Mouse (Mus musculus) liver, adult (tissue): ENCODE results near the gene Galm.

Experiments
- GATA4 ChIP-seq: IDR thresholded peaks from 2 replicates; pipeline ENCODE4 v1.6.1; 2014; ENCODE audit warnings: mild to moderate bottlenecking, low read length; ENCODE audit not compliant: insufficient replicate concordance

Galm gene

DNA sequence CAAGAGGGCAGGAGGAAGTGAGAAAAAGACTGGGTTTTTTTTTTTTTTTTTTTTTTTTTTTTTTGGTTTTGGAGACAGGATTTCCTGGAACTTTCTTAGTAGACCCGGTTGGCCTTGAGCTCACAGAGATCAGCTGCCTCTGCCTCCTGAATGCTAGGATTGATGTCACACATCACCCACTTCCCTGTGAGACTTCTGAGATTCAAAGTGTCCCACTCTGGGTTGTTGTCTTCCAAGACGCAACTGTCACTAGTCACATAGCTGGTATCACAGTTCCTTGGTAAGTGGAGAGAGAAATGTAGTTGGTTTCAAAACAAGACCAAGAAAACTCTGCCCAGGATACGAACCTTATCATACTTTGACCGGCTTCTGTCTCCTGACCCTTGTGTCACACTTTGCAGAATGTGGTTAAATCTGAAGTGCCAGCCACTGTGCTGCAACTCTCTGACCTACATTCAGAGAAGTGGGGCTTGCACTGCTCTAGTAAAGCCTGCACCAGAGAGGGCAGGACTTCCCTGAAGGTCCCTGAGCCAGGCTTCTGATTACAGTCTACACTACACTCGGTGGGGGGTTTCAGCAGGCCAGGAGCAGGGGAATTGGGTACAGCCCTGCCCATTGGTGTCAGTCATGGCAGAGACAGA is 14.5 kb upstream of the Galm start:
- TF ChIP-seq GATA4 = no peak

DNA sequence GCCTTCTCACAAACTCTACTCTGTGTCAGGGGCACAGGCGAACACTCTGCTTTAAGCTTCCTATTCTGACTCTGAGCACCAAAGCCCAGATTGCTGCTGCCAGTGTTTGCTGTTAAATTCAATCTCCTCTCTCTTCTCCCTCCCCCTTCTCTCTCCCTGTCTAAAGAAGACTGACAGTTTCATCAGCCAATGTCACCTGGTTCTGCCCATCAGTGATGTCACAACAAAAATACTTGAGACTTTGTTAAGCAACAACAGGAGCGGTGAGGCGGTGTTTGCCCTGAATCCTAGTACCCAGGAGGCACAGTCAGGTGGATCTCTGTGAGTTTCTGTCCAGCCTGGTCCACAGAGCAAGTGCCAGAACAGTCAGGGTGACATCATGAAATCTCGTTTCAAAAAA is 13.8 kb upstream of the Galm start:
- TF ChIP-seq GATA4 = no peak

DNA sequence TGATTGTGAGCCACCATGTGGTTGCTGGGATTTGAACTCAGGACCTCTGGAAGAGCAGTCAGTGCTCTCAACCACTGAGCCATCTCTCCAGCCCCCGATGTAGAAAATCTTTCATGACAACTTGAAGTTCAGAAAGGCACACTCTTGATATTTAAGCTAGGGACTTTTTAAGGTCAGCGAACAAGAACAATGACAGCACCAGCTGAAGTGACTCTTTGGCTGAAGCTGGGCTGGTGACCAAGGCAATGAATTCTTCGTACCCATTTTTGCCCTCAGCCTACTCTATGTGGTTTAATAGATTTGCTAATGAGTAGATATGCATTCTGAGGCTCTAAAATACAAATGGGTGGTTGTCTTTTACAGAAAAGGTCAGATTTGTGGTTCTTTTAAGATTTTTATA is 6.9 kb upstream of the Galm start:
- no peak for TF ChIP-seq GATA4

DNA sequence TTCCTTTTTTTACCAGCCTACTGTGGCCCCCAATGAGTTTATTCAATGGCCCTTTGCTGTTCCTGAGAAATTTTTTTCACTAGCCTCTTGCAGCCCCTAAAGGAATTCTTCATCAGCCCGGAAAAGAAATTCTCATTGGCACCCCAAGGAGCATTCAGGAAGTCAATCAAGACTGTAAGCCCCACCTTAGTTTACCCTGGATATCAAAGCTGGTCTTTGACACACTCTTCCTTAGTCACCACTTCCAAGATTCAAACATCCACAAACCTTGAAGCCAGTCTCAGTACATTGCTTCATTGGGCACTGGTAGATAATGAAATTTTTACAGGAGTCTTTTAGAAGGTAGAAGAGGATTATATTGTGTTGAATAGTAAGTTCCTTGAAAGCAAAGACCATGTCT is 5.4 kb upstream of the Galm start:
- TF ChIP-seq GATA4 = no peak

DNA sequence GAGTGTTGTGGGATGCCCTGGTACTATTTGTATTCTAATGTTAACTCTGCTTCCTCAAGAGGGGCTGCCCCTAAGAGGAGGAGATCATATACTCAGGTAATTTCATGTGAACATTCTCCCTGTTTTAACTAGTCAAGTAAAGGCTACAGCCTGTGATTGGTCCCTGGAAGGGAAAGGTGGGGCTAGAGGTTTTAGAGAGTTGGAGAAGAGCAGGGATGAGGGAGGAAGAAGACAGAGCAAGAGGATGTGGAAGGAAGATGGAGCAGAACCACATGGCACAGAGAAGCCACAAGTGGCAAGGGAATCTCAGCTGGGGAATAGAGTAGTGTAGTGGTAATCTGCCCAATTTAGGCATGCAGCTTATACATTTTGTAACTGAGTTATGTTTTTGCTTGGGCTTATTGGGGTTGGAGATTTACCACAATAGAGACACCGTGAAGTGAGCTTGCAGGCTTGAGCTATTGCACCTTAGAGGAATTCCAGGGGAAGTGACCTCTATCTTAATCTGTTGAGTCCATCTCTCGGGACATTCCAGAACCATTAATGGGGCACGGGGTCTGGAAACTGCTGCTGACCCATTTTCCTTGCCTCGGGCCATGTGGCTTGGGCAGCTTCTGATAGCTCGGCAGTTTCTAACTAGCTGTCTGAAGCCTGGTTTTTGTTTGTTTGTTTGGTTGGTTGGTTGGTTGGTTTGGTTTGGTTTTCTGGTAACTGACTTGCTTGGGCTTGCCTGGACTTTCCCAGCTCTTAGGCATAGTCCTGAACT is 2.1 kb upstream of the Galm start:
- TF ChIP-seq GATA4 = no peak

DNA sequence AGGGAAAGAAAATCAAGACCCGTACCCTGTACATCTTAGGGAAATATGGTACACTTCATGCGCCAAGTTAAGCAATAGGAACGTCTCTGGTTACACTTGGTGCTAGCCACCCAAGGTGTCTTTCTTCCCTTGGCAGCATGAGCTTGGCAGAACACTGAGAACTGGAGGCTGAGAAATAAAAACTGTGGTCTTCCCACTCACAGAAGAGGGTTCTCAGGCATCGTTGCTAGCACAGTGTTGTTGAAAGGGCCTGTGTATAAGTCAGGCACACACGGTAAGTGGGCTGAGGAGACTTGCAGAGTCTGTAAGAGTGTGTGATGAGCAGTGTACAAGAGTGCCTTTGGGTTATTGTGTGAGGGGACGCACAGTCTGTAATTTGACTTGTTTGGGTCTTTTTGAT is 1.1 kb upstream of the Galm start:
- no peak for TF ChIP-seq GATA4

DNA sequence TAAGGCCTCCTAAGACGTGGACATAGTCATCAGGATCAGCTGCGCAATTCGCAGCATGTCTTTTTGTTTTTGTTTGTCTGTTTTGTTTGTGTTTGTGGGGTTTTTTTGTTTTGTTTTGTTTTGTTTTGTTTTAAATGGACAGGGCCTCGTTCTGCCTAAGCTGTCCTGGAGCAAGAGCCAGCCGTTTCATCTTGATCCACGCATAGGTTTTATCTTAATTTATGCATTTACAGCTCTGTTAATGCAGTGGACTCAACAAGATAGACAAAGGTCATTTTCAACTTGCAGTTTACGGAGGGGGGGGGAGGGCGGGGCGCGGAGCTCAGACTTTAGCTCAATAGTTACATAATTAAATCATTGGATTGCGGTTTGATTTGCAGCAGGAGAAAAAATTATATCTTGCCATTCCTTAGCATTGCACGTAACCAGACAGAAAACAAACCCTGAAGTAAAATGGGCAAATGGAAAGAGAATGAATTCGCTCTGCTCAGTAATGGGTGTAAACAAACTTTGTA is 1.3 kb downstream of the Galm start:
- no peak for TF ChIP-seq GATA4

DNA sequence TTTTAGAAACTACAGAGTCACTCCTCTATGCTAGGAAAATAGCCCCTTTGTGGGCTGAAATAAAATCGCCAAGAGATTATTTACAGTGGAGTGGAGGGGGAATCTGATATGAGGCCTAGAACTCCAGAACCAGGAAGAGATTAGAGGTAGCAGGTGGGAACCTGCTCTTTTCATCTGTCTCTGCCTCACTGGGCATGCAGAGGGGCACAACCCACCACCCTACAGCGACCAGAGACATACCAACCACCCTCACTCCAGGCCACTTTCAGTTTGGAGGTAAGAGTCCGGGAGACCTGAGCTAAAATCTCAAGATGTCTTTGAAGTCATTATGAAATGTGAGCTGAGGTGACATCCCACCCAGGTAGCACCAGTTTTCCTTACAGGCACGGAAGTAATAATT is 2.1 kb downstream of the Galm start:
- TF ChIP-seq GATA4 = no peak

DNA sequence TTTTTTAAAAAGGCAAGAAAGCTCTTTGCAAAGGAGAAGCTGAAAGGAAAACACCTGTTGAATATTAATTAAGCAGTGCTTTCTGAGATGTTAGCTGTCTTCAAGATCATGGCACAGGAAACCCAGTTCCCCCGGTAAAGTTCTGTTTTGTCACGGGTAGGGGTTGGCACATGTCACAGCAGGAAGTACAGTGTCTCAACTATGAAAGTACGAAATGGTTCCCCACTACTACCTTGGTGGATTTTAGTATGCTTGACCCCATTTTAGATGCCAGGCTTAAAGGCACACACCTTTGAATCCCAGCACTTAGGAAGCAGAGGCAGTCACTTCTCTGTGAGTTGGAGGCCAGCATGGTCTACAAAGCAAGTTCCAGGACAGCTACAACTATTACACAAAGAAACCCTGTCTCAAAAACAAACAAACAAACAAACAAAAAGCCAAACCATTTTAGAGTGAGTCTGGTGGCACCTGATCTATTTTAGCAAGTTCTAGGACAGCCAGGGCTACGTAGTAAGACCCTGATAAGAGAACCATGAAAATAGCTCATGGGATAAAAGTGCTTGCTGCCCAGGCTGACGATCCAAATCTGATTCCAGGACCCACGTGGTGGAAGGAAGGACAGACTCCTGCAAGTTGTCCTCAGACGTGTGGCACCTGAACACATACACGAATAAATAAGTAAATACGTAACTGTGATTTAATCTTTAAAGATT is 3.6 kb downstream of the Galm start:
- TF ChIP-seq GATA4 = no peak

DNA sequence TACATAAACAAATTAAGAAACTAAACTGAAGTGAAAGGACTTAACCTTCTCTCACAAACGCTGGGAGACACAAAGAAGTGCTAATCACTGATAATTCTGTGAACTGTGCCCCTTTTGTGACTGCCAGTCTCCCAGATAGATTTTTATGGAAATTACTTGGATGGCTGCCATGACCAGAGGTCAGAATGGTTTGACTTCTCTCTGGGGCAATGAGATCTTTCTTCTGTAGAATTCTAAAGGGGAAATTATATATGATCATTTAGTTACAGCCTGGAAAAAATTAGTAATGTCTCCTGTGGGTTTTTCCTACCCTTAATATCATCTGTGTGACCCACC is 4.1 kb downstream of the Galm start:
- no peak for TF ChIP-seq GATA4

DNA sequence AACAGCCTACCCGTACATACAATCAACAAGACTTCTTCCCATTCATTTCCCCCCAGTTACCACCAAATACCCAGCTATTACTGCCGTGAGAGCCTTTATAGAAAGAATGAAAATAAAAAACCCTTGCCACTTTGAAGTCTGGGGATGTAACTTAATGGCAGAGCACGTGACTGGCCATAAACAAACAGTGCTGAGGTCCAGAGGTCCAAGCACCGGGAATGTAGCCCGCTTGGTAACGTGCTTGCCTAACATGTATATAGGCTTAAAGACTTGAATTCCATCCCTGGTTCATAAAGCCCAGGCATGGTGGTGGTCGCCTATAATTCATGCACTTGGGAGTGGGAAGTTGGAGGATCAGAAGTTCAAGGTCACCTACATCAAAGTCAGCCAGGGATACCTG is 4.6 kb downstream of the Galm start:
- no peak for TF ChIP-seq GATA4

DNA sequence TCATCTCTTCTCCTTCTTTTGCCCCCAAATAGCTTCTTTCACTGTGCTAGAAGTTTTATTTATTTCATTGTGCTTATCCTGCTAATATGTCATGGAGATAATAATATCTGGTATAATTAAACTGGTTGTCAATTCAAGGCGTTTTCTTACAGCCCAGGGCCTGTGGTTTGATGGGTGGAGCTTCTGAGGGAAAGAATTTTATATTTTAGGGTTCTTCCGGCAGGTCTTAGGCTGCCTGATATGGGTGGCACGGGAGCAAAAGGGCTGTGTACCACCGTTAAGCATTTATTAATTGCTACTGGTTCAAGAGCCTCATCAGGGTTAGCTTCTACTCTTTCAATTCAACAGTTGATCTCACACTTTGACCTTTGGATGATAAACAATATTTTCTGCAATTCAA is 5.2 kb downstream of the Galm start:
- TF ChIP-seq GATA4 = no peak

DNA sequence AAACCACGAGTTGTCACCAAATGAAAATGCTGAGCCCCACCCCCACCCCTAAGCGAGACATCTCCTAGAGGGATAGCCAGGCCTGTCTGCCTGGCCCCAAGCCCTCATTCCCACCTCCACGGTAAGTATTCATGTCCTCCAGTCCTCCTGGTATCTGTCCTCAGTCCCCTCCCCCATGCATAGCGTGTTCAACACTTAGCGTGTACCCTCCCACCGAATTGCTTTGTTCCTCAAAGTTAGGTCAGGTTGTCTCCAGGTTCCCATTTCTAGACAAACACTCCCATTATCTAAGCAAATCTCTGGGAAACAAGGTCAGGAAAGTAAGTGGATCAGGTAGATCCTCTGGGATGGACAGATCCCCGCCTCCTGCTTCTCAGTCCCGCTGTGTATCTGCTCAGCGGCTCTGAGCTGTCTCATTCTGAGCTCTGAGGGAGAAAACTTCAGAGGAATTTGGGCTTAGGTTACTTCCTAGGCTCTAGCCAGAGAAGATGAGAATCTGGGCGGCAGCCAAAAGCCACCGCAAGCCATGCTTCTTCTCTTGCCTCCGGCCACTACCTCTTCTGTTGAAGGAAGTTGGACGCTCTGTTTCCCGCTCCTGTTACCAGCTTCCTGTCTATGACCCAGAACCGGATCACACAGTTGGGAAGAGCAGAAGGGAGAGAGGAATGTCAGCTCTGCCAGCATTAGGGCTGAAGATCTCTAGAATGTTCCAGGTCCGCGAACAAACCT is 11.3 kb downstream of the Galm start:
- TF ChIP-seq GATA4 = no peak

DNA sequence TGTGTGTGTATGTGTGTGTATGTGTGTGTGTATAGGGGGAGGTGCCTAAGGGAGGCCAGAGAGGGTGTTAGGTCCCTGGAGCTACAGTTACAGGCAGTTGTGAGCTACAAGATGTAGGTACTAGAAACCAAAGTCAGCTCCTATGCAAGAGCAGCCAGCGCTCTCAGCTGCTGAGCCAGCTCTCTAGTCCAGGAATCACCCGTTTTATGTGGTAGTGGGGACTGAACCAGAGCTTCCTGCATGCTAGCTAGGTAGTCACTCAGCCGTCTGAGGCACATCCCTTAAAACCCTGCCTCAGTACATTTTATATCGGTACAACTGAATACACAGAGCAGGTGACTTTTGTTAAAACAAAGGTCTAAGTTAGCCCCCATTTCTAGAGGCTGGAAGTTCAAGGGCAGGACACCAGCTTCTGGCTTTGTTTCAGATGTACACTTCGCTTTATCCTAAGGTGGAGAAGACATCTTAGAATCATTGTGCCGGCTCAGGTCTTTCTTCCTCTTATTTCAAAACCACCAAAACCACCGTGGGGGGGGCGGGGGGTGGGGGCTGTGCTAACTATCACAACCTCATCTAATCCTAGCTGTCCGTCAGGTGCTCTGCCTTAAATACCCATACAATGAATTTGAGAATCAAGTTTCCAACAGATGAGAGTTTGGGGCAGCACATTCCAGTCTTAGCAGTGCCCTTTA is 12.6 kb downstream of the Galm start:
- TF ChIP-seq GATA4 = no peak
